Mouse (Mus musculus) adrenal gland, adult (tissue): ENCODE results near the gene Apool.

Experiments
- DNase-seq, 2 experiments: peaks; one replicate each; pipeline ENCODE4 v3.0.0; 2022 to 2023; ENCODE audit warnings: low spot score in 1 of 2; ENCODE audit not compliant: inconsistent age in 2 of 2

The Apool gene

DNA sequence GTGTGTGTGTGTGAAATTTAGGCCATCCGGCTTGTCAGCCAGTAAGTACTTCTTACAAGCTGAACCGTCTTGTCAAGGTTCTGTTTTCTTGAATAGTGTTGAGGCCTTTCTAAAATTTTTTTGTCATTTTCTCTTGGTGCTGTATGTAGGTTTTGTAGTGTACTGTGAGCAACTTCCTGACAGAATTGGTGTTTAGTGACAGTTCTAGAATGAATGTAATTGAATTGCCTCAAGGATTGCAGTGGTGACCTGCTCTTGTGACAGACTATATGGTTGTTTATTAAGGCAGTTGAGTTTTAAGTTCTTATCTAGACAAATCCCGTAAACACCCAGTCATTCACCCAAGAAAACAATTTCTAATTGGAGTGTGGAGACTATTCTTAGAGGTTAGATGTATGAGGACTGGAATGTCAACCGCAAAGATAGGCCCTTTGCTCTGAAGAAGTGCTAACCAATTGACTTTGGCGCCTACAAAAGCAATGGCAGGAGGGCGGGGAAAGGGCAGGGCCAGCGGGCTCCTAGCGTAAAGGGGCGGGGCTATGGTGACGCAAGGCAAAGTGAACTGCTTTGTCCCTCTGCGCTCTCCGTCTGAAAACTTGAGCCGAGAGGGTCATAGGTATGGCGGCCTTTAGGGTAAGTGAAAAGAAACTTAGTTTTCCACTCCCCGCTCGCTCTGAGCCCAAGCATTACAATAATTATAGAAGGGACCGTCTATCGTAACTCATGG lies at the start of gene Apool:
Apool (plus strand) TSS at position 531 of the 727 bp plus-strand sequence.
- DNase-seq = peak; percentile 87 to 95

DNA sequence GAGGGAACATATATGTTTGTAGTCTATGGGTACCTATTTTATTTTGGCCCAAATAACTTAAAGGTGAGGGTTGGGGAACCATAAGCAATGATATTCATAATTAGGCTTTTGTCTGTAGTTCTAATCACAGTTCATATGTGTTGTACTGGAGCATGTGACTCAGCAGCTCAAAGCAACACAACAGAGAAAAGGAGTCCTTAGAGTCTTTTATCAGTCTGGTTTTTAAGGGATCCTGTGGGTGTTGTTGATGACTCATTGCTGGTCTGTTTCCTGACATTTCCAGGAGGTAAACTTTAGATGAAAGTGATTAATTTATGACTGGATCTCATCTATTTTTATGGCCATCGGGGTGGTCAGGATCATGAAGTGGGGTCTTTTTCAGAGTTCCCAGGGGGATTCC lies 37.6 kb upstream of the Apool start:
- no peak for DNase-seq

DNA sequence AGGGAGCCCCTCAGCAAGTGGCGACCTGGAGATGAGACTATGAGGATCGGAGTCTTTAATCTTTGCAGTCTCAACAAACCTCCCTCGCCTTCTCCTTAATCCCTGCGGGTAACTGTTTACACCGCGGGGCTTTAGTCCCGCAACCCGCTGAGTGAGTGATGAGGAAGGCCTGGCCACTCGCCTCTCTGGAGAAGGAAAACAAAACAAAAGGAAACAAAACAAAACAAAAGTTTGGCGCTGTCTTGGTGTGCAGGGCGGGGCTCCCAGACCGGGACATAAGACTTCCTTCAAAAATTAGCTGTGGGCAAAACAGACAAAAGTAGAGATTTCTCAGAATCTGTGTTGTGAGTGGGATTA lies 375 bp downstream of the Apool start:
- no peak for DNase-seq

DNA sequence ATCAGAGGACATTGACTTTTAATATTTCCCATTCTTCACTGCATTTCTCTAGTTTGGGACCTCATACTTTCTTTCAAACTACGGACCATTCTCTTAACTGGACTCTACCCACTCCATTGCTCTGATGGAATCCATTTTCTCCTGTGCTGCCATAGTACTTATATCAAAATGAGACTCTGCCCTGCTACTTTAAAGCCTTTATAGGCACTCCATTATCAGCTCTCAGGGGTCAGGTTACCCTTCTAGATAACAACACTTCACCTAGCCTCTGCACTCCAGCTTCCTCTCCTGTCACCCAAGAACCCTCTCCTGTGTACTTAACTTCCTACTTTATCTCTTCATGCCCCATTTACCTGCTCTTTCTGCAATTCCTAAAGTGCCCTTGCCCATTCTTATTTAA lies 960 bp downstream of the Apool start:
- no peak for DNase-seq

DNA sequence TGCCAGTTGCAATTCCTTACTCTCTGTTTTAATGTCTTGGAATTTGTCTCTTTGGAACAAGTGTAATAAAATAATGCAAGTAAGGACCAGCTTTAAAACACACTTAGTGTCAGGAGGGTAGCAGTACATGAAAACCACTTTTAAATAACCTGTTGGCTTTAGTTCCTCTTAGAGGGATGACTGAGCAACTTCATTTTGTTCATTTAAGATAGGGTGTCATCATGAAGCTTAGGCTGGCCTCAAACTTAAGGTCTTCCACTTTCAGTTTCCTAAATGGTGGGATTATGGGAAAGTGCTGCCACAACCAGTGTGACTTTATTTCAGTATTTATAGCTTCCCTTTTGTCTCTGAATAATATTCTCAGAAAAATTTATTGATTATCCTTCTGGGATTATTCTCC lies 9.1 kb downstream of the Apool start:
- no peak for DNase-seq

DNA sequence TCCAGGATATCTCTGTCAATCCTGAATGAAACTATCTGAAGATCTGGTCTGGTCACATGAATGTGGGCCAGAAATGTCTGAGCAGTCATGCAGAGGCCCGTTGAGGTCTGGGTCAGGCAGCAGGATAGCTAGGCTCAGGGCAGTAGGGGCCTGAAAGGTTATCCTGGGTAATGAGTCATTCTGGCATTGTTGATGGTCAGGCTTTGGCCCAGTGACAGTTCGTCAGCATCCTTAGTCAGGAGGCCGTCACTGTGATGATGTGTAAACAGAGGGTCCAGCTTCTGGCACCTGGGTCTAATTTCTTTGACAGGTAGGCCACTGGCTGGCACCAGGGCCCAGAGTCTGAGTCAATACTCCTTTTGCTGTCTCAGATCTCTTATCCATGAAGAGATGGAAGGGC lies 28.4 kb downstream of the Apool start:
- DNase-seq = peak; percentile 28 to 76

DNA sequence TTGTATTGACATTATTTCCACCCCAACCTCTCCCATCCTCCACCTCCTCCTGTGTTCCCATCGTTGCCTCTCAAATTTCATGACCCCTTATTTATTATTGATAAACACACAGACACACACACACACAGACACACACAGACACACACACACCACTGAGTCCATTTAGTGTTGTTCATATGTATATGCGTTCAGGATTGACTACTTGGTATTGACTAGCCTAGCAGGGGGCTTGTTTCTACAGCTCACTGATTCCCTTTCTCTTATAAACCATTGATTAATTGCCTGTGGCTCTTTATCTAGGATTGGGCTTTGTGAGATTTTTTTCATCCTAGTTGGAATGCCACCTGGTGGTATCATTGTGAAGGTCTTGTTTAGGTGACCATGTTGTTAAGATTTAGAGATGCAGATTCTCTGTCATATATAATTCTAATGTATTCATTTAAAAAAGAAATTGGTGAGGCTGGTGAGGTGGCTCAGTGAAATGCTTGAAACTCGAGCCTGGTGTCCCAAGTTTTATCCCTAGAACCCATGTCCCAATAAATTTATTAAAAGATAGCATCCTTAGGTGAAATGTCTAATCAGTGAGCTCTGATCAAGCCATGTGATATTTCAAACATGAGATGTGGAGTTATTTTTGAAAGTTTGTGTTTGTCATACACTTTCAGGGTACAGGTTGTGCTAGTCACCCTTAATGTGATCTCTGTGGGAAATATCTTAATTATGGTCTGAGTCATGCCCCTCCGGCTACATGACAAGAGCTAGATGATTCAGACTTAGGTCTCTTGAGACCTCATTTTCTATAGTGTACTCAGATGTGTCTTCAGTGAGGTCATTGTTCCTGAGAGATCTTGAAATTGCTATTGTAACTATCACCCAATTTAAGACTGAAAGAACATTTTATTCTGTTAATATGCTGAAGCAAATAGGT lies 36.6 kb downstream of the Apool start:
- DNase-seq = no peak

DNA sequence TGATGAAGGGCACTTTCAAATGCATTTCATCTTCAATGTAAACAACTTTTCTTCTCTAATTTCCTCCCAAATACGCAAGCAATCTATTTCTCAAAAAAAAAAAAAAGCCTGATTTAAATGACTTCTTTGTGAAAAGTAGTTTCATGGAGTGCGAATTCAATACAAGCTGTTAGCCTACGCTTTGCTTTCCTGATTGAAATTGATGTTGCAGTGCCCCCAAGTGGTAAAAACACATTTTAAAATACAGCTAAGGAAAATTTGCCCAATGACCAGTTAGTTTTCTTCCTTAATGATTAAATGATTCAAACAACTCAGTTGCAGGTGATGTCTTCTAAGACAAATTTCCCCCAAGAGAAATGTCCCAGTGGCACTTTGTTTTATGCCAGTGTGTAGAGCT lies 37.3 kb downstream of the Apool start:
- DNase-seq = peak in 1 of 2 experiments; percentile 75

DNA sequence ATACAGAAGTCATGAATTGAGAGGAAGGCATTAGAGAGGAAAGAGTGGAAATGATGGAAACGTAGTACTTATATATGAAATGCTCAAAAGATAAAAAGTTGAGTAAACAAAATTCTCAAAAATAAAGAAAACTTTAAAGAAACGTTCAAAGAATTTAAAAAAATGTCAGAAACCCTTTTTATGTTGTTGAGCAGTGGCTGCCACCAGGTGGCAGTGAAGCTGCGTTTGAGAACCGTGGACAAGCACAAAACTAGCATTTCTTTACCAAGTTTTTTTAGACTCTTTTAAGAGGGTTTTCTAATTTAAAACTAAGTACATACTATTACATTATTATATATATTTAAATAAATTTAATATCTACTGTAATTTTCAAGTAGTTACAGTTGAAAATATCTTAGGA lies 57.3 kb downstream of the Apool start:
- no peak for DNase-seq

DNA sequence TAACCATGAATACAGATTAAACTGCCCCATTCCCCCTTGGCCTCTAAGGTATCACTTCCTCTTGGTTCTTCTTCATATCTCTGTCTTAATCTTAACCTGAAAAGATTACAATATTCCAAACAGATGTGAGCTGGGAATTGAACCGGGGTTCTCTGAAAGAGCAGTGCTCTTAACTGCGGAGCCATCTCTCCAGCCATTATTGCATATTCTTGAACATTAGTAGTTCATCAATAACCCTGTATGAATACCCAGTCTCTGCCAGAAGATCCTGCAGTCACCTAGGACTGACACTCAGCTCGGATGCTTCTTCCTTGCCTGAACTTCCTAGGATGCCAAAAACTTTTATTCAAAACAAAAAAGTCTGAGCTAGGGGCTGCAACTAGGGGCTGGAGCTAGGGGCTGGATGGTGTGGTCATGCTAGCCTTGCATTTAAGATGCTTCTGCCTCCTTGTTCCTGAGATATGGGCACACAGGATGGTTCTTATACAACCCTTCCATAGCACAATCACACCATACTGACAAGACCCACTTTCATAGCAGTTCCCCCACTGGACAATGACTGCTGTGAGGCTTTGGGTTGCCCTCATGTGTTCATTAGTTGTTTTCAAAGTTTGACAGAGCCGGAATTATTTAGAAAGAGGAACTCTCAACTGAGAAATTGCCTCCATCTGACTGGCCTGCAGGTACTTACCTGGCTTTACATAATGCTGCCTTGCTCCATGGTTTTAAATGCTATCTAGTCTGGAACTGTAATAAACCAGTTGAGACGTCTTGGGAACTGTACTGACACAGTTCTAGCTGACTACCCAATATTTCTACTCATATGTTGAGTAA lies 59.7 kb downstream of the Apool start:
- peak; percentile 36 to 74 for DNase-seq

DNA sequence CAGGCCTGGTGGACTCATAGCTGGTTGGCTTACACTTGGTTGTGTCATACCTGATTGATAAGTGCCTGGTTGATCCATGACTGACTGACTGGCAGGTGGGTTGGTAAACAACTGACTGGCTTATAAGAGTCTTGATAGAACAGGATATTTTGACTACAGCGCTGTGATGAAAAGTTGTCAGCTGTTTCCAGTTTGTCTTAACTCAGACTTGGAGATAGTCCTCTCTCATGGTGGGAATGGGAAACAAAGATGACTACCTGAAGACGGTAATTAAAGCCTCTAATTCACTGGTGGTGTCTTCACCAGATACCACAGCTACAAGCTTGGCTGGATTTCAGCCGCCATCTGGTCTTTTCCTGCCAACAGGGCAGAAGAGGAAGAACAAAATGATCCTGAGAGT lies 95.5 kb downstream of the Apool start, which contains the start of gene Satl1:
Satl1 (minus strand) TSS at position 101 of the 400 bp plus-strand sequence.
- DNase-seq = no peak

DNA sequence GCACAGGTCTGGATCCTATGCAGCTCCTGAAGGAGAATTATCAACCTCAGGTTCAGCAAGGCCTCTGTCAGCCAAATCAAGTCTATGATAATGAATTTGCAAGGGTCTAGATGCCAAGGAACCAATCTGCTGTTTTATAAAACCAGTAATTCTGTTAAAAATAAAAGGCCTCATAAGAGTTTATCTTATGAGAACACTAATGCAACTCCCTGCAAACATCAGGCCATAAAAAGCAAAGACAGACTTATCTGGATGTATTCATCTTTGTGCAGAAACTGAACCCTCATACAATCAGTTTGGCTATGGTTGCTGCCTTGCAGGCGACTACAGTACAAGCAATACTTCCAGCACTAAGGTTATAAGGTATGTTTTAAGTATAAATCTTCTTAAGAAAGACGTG lies 101.2 kb downstream of the Apool start:
- DNase-seq = no peak
